Mouse (Mus musculus) CH12.LX (cell line): Measurements from ENCODE around the gene Ccdc127. TPM values are rescaled to one million over a fixed set of nuclear protein-coding genes. Genes with fewer than 3 reads are reported as not detected.

Source experiments
- DNase-seq: peaks from one replicate; pipeline ENCODE4 v3.0.0-alpha.2; 2013; ENCODE audit errors: extremely low read depth
- H3K27ac ChIP-seq: 2 replicates; pipeline ENCODE4 v1.5.1; 2012; ENCODE audit warnings: low read depth, mild to moderate bottlenecking, control low read depth, moderate library complexity; ENCODE audit not compliant: insufficient read depth
- H3K27me3 ChIP-seq: replicated peaks from 2 replicates; pipeline ENCODE3; 2012; ENCODE audit warnings: inconsistent platforms
- H3K36me3 ChIP-seq, 2 experiments: replicated peaks in 1 of 2; 2 replicates each; pipeline versions ENCODE3 to v1.6.1; 2012; ENCODE audit warnings: inconsistent platforms in 1 of 2, low read length in 1 of 2, mild to moderate bottlenecking in 1 of 2, mixed read lengths in 1 of 2, moderate library complexity in 1 of 2; ENCODE audit not compliant: control insufficient read depth in 1 of 2, insufficient read depth in 1 of 2
- H3K4me1 ChIP-seq, 2 experiments: 2 replicates each; pipeline ENCODE4 v1.6.1; 2012; ENCODE audit warnings: inconsistent platforms in 1 of 2, moderate library complexity in 1 of 2; ENCODE audit not compliant: insufficient read depth in 2 of 2, control insufficient read depth in 1 of 2
- H3K4me2 ChIP-seq: 2 replicates; pipeline ENCODE4 v1.6.1; 2012; ENCODE audit warnings: low read depth, mild to moderate bottlenecking, control low read depth; ENCODE audit not compliant: poor library complexity, insufficient read depth, severe bottlenecking
- H3K4me3 ChIP-seq, 3 experiments: fragments of 150-350 bp in 1 of 3; sonication (generic) in 1 of 3; replicated peaks in 1 of 3; 2 replicates each; pipeline versions ENCODE3 to v1.5.1; 2011 to 2012; ENCODE audit warnings: low read depth in 2 of 3, low read length in 2 of 3, mild to moderate bottlenecking in 2 of 3, moderate library complexity in 2 of 3, control low read depth in 1 of 3, improper control_type of control experiment in 1 of 3, inconsistent platforms in 1 of 3, mixed read lengths in 1 of 3; ENCODE audit not compliant: poor library complexity in 1 of 3
- H3K79me2 ChIP-seq: replicated peaks from 2 replicates; pipeline ENCODE4 v1.6.1; 2012; ENCODE audit warnings: mild to moderate bottlenecking, moderate library complexity; ENCODE audit not compliant: control insufficient read depth, poor library complexity, insufficient read depth, severe bottlenecking; ENCODE audit errors: extremely low read depth
- H3K9ac ChIP-seq: 2 replicates; pipeline ENCODE4 v1.6.1; 2012; ENCODE audit warnings: low read depth, mild to moderate bottlenecking, control low read depth, moderate library complexity; ENCODE audit not compliant: insufficient read depth
- H3K9me3 ChIP-seq: replicated peaks from 2 replicates; pipeline ENCODE3; 2012; ENCODE audit warnings: low read length, inconsistent platforms, mixed read lengths
- BHLHE40 ChIP-seq: IDR thresholded peaks from 2 replicates; pipeline ENCODE4 v1.6.1; 2011; ENCODE audit warnings: mild to moderate bottlenecking, low read depth, low read length, improper control_type of control experiment
- CHD1 ChIP-seq: IDR thresholded peaks from 2 replicates; pipeline ENCODE4 v1.6.1; 2012; ENCODE audit warnings: low read depth, low read length, improper control_type of control experiment, inconsistent platforms
- CHD2 ChIP-seq: IDR thresholded peaks from 2 replicates; pipeline ENCODE4 v1.6.1; 2011; ENCODE audit warnings: low read length, improper control_type of control experiment
- CTCF ChIP-seq, 2 experiments: IDR thresholded peaks in 1 of 2; conservative IDR thresholded peaks in 1 of 2; 2 replicates each; pipeline ENCODE4 v1.5.1; 2011 to 2012; ENCODE audit warnings: low read depth in 2 of 2, low read length in 2 of 2, improper control_type of control experiment in 1 of 2, inconsistent platforms in 1 of 2, mild to moderate bottlenecking in 1 of 2, moderate library complexity in 1 of 2
- EP300 ChIP-seq: IDR thresholded peaks from 2 replicates; pipeline ENCODE4 v1.6.1; 2011; ENCODE audit warnings: low read length, improper control_type of control experiment
- ETS1 ChIP-seq: conservative IDR thresholded peaks from 2 replicates; pipeline ENCODE4 v1.6.1; 2012; ENCODE audit warnings: low read depth, mild to moderate bottlenecking, inconsistent platforms, low read length, improper control_type of control experiment, moderate library complexity
- GABPA ChIP-seq: IDR thresholded peaks from 2 replicates; pipeline ENCODE4 v1.6.1; 2012; ENCODE audit warnings: low read depth, low read length, improper control_type of control experiment, inconsistent platforms; ENCODE audit not compliant: insufficient replicate concordance
- HCFC1 ChIP-seq: IDR thresholded peaks from 2 replicates; pipeline ENCODE4 v1.6.1; 2012; ENCODE audit warnings: low read depth, mild to moderate bottlenecking, inconsistent platforms, low read length, improper control_type of control experiment
- IRF4 ChIP-seq: IDR thresholded peaks from 2 replicates; pipeline ENCODE4 v1.6.1; 2014; ENCODE audit warnings: low read depth, mild to moderate bottlenecking, inconsistent platforms, low read length, improper control_type of control experiment
- JUN ChIP-seq: IDR thresholded peaks from 2 replicates; pipeline ENCODE4 v1.6.1; 2011; ENCODE audit warnings: low read depth, mild to moderate bottlenecking, low read length, improper control_type of control experiment, moderate library complexity; ENCODE audit not compliant: insufficient read depth
- KAT2A ChIP-seq: IDR thresholded peaks from 2 replicates; pipeline ENCODE4 v1.6.1; 2012; ENCODE audit warnings: low read length, improper control_type of control experiment, inconsistent platforms; ENCODE audit not compliant: insufficient replicate concordance
- MAX ChIP-seq: IDR thresholded peaks from 2 replicates; pipeline ENCODE4 v1.6.1; 2011; ENCODE audit warnings: low read length, improper control_type of control experiment
- MXI1 ChIP-seq: IDR thresholded peaks from 2 replicates; pipeline ENCODE4 v1.6.1; 2011; ENCODE audit warnings: mild to moderate bottlenecking, low read depth, low read length, improper control_type of control experiment
- MYC ChIP-seq: IDR thresholded peaks from 2 replicates; pipeline ENCODE4 v1.6.1; 2011; ENCODE audit warnings: low read depth, mild to moderate bottlenecking, improper control_type of control experiment, low read length
- NELFE ChIP-seq: IDR thresholded peaks from 2 replicates; pipeline ENCODE4 v1.6.1; 2011; ENCODE audit warnings: low read depth, low read length, improper control_type of control experiment
- NRF1 ChIP-seq: IDR thresholded peaks from 2 replicates; pipeline ENCODE4 v1.6.1; 2014; ENCODE audit warnings: low read depth, mild to moderate bottlenecking, inconsistent platforms, low read length, improper control_type of control experiment, moderate library complexity
- PAX5 ChIP-seq: IDR thresholded peaks from 2 replicates; pipeline ENCODE4 v1.6.1; 2012; ENCODE audit warnings: low read length, inconsistent platforms, mixed read lengths
- POLR2AphosphoS2 ChIP-seq: IDR thresholded peaks from 2 replicates; pipeline ENCODE4 v1.6.1; 2011; ENCODE audit warnings: low read depth, low read length, improper control_type of control experiment
- RCOR1 ChIP-seq: conservative IDR thresholded peaks from 2 replicates; pipeline ENCODE4 v1.6.1; 2012; ENCODE audit warnings: low read depth, mild to moderate bottlenecking, inconsistent platforms, low read length, improper control_type of control experiment
- SIN3A ChIP-seq: IDR thresholded peaks from 2 replicates; pipeline ENCODE4 v1.6.1; 2012; ENCODE audit warnings: low read length, improper control_type of control experiment, inconsistent platforms
- SMC3 ChIP-seq: IDR thresholded peaks from 2 replicates; pipeline ENCODE4 v1.6.1; 2011; ENCODE audit warnings: low read depth, low read length, improper control_type of control experiment
- ZC3H11A ChIP-seq: IDR thresholded peaks from 2 replicates; pipeline ENCODE4 v1.6.1; 2012; ENCODE audit warnings: low read depth, mild to moderate bottlenecking, inconsistent platforms, low read length, improper control_type of control experiment
- ZMIZ1 ChIP-seq: IDR thresholded peaks from 2 replicates; pipeline ENCODE4 v1.6.1; 2012; ENCODE audit warnings: low read depth, mild to moderate bottlenecking, inconsistent platforms, low read length, improper control_type of control experiment
- ZNF384 ChIP-seq: IDR thresholded peaks from 2 replicates; pipeline ENCODE4 v1.6.1; 2012; ENCODE audit warnings: low read depth, low read length, improper control_type of control experiment, inconsistent platforms
- dilution Hi-C: fragments of 300-500 bp; cut with MboI; formaldehyde crosslinking; loops from 2 replicates; pipeline ENCODE4 v1.14.3; 2020; ENCODE audit warnings: low sequenced_read_pairs; ENCODE audit not compliant: extremely low pct_unique_long_range_greater_than_20kb, extremely low pct_ligation_motif_present
- in situ Hi-C: fragments of 300-500 bp; cut with MboI; formaldehyde crosslinking; loops from 3 replicates; pipeline ENCODE4 v1.14.3; 2019; ENCODE audit warnings: low sequenced_read_pairs, low pct_ligation_motif_present, low pct_unique_long_range_greater_than_20kb, mixed read lengths
- polyA plus RNA-seq: library from polyadenylated mRNA; unstranded; fragments of >175 nt; gene quantifications from 2 replicates; pipeline ENCODE4 v1.2.1, GENCODE M21; 2012; ENCODE audit warnings: low read depth; ENCODE audit not compliant: insufficient read length
- total RNA-seq, 2 experiments: library from RNA; depleted of rRNA; stranded (reverse); fragments of 300-350 nt in 1 of 2; fragments of >200 nt in 1 of 2; gene quantifications; 2 replicates each; pipeline ENCODE4 v1.2.3; 2012 to 2014

Ccdc127 gene
- total and polyA plus RNA-seq, 3 experiments: 40.8 to 57.5 (median 45.3) TPM

DNA sequence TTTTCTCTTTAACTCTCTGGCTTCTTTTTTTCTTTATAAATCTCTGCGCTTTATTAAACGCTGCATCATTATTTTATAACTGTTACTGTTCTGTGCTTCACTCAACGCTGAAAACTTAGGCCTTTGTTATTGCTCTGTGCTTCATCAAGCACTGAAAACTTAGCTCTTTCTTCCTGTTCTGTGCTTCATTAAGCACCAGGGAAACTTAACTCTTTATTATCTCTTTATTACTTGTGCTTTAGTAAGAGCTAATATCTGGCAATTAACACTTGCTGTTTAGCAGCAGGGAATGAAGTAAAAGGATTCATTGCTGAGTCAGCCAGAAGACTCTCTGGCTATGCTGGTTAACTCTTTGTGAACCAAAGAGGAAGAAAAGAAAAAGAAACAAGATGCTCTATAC lies 32.2 kb downstream of the Ccdc127 start:
- no peaks in the 10 kb centered on the region for H3K9me3 ChIP-seq
- H3K27me3 ChIP-seq: no peaks in the 10 kb centered on the region
- no peak overlapping the region for H3K4me3 ChIP-seq
- DNase-seq: no peak
- no peak overlapping the region for H3K27ac ChIP-seq
- no peaks in the 10 kb centered on the region for H3K4me1 ChIP-seq
- H3K4me2 ChIP-seq: no peak overlapping the region
- dilution Hi-C loops: no loop called here
- H3K79me2 ChIP-seq: no peaks in the 10 kb centered on the region
- in situ Hi-C loops: no loop called here
- no peak overlapping the region for H3K9ac ChIP-seq
- TF ChIP-seq NELFE (no peak), CTCF (conservative IDR thresholded peaks at IDR 0.05 in 1 of 2, IDR thresholded peaks at IDR 0.05 in 1 of 2; ENCODE audit: low read depth in 2 of 2, low read length in 2 of 2) (no peak), SIN3A (no peak), ZC3H11A (no peak), CHD2 (no peak), ETS1 (no peak), MAX (no peak), NRF1 (no peak)
- H3K36me3 ChIP-seq: peaks cover 0 to 13% of the 10 kb centered on the region in 2 experiments

DNA sequence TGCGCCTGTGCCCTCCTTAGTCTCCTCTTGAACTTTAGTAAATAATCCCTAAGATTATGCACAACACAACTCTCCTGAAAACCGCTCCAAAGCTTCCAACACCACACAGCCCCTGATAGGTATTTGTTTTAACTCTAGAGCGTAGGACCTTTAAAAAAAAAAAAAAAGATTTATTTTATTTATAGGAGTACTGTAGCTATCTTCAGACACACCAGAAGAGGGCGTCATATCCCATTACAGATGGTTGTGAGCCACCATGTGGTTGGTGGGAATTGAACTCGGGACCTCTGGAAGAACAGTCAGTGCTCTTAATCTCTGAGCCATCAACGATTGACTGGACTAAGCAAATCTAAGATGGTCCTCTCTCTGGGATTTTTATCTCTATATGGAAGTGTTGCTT lies 39.6 kb downstream of the Ccdc127 start:
- Histone ChIP-seq H3K9ac (no peak overlapping the region), H3K79me2 (no peaks in the 10 kb centered on the region), H3K27ac (no peak overlapping the region), H3K4me1 (peaks cover 0 to 4% of the 10 kb centered on the region in 2 experiments; a peak in 2 of 4 replicates), H3K4me2 (no peak overlapping the region), H3K27me3 (no peaks in the 10 kb centered on the region), H3K4me3 (peak overlapping the region in 2 of 3 experiments; percentile 73 to 87), H3K36me3 (no peaks in the 10 kb centered on the region), H3K9me3 (no peaks in the 10 kb centered on the region)
- TF ChIP-seq MXI1 (no peak), CTCF (conservative IDR thresholded peaks at IDR 0.05 in 1 of 2, IDR thresholded peaks at IDR 0.05 in 1 of 2; ENCODE audit: low read depth in 2 of 2, low read length in 2 of 2) (peak in 1 of 2 experiments; percentile 25; a peak in 1 of 4 replicates), ZNF384 (peak; percentile 54), EP300 (no peak), JUN (no peak)
- dilution Hi-C loops: no loop called here
- no peak for DNase-seq
- in situ Hi-C loops: no loop called here

DNA sequence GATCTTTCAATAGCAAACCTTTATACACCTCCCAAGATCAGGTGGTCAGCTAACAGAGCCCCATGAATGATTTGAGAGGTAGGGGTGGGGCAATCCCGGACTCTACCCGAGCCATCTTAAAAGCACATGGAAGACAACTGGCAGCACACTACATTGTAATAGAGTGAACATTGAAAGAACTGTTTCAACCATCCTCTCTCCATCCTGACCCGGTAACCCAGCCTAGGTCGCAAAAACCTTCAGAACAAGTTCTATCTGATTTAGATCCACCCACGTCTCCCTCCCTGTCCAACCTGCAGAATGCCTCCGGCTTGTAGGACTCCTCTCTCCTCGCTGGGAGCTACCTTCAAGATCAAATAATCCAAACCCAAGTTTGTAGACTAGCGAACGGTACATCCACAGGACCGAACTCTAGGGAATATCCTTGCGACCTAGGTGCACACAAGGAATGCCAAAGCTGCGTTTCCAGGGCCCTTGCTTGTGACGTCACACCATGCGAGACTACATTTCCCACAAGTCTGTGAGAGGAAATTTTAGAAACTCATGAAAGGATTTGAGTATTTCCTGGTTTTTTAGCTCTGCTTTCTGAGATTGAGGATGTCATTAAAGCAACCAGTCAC lies 40.4 kb downstream of the Ccdc127 start, which contains the start of gene Zfp72:
Zfp72 (minus strand) TSS at position 466 of the 620 bp plus-strand sequence.
- H3K4me1 ChIP-seq: peaks cover 0 to 4% of the 10 kb centered on the region in 2 experiments; a peak in 2 of 4 replicates
- H3K36me3 ChIP-seq: no peaks in the 10 kb centered on the region
- in situ Hi-C loops: no loop called here
- peak within 1 kb of the TSS; percentile 55 to 87 (median 73) for H3K4me3 ChIP-seq
- H3K27ac ChIP-seq: no peak within 1 kb of the TSS
- no peak within 1 kb of the TSS for H3K4me2 ChIP-seq
- DNase-seq: peak; percentile 73
- no peaks in the 10 kb centered on the region for H3K79me2 ChIP-seq
- peak within 1 kb of the TSS; percentile 26; the same call in 1 of the 2 replicates for H3K9ac ChIP-seq
- no peaks in the 10 kb centered on the region for H3K27me3 ChIP-seq
- no peaks in the 10 kb centered on the region for H3K9me3 ChIP-seq
- dilution Hi-C loops: no loop called here
- no peak for TF ChIP-seq POLR2AphosphoS2
- no peak for TF ChIP-seq CHD2
- TF ChIP-seq NRF1: no peak
- no peak for TF ChIP-seq RCOR1
- TF ChIP-seq MXI1: peak; percentile 74
- TF ChIP-seq ZMIZ1: no peak
- TF ChIP-seq PAX5: no peak
- TF ChIP-seq CTCF (conservative IDR thresholded peaks at IDR 0.05 in 1 of 2, IDR thresholded peaks at IDR 0.05 in 1 of 2; ENCODE audit: low read depth in 2 of 2, low read length in 2 of 2): no peak
- no peak for TF ChIP-seq ETS1
- no peak for TF ChIP-seq ZC3H11A
- TF ChIP-seq BHLHE40: no peak
- TF ChIP-seq MYC: no peak
- TF ChIP-seq KAT2A: peak; percentile 56; the same call in 1 of the 2 replicates
- TF ChIP-seq SMC3: no peak
- TF ChIP-seq CHD1: no peak
- no peak for TF ChIP-seq GABPA
- no peak for TF ChIP-seq EP300
- no peak for TF ChIP-seq IRF4
- TF ChIP-seq JUN: no peak
- TF ChIP-seq HCFC1: peak; percentile 91
